Mouse (Mus musculus) B cell, adult 2 months (primary cell): Measurements from ENCODE around the gene Hes7.

Experiments used
- DNase-seq, 2 experiments: peaks; one replicate each; pipeline ENCODE4 v3.0.0; 2022

The Hes7 gene

DNA sequence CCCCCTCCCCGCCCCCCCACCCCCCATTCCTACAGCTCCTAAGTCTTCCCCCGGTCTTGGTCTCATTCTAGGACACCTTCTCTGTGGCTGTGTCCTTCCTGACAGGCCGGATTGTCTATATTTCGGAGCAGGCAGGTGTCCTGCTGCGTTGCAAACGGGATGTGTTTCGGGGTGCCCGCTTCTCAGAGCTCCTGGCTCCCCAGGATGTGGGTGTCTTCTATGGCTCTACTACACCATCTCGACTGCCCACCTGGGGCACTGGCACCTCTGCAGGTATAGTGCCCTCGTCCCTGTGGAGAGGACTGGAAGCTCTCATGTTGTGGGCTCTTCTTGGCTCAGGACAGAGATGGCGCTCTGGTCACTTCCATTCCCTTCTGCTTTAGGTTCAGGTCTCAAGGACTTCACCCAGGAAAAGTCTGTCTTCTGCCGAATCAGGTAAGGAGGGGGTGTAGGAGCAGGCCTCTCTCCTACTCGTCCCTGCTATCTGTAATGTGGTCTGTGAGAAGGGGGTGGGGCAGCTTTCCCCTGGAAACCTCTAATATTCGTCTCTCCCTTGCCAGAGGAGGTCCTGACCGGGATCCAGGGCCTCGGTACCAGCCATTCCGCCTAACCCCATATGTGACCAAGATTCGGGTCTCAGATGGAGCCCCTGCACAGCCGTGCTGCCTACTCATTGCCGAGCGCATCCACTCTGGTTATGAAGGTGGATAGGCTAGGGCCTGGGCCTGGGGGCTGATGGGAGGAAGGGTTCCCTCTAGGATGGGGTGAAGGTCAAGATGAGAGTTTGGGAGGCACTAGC lies 18.4 kb upstream of the Hes7 start:
- DNase-seq: peak in 1 of 2 experiments; percentile 11

DNA sequence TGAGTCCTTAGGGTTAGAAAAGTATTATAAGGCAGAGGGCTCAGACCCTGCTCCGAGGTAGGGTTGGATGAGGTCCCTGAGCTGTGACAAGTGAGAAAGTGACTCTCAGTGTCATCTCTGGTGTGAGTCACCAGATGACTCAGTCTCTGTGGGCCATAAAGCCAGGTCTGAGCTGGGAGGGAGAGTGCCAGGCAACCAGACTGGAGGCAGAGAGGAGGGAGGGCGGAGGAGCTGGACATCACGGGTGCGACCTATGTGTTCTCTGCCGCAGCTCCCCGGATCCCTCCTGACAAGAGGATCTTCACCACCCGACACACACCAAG lies 17.8 kb upstream of the Hes7 start:
- DNase-seq: peak in 1 of 2 experiments; percentile 9

DNA sequence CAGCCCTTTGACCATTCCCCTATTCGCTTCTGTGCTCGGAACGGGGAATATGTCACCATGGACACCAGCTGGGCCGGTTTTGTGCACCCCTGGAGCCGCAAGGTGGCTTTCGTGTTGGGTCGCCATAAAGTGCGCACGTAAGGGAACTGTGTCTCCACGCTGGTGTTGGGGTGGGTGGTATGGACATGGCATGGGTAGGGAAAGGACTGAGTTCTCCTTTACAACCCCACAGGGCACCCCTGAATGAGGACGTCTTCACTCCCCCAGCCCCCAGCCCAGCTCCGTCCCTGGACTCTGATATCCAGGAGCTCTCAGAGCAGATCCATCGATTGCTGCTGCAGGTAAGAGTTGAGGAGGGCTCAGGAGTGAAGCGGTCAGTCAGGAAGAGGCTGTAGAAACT lies 17.1 kb upstream of the Hes7 start:
- DNase-seq: peak in 1 of 2 experiments; percentile 10

DNA sequence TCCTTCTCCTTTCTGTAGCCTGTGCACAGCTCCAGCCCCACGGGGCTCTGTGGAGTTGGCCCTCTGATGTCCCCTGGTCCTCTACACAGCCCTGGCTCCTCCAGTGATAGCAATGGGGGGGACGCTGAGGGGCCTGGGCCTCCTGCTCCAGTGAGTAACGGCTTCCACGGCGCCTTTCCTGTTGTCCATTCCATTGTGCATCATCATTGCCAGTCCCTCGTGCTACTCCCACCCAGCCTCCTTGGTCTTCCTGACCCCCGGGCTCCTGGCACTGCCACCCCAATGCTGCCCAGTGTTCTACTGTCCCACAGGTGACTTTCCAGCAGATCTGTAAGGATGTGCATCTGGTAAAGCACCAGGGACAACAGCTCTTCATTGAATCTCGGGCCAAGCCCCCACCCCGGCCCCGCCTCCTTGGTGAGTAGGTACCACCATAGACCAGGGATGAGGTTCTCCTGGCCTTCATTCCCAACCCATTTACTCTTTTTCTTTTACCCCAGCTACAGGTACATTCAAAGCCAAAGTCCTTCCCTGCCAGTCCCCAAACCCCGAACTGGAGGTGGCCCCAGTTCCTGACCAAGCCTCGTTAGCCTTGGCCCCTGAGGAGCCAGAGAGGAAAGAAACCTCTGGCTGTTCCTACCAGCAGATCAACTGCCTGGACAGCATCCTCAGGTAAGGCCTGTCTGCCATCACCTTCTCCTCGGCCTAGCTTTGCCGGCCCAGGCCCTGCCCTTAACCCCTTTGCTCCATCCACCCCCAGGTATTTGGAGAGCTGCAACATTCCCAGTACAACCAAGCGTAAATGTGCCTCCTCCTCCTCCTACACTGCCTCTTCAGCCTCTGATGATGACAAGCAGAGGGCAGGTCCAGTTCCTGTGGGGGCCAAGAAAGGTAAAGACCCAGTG lies 16.4 kb upstream of the Hes7 start:
- DNase-seq: peak; percentile 5 to 14

DNA sequence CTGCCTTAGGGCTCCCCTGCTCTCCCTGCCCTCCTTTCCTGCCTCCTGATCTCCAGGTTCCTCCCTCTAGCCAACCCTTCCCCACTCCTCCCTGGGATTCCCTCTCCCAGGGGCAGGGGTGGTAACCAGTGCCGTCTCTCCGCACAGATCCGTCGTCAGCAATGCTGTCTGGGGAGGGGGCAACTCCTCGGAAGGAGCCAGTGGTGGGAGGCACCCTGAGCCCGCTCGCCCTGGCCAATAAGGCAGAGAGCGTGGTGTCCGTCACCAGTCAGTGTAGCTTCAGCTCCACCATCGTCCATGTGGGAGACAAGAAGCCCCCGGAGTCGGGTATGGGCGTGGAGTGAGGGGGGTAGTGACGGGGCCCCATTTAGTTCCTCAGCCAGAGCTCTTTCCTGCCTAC lies 15.7 kb upstream of the Hes7 start:
- peak; percentile 8 to 16 for DNase-seq

DNA sequence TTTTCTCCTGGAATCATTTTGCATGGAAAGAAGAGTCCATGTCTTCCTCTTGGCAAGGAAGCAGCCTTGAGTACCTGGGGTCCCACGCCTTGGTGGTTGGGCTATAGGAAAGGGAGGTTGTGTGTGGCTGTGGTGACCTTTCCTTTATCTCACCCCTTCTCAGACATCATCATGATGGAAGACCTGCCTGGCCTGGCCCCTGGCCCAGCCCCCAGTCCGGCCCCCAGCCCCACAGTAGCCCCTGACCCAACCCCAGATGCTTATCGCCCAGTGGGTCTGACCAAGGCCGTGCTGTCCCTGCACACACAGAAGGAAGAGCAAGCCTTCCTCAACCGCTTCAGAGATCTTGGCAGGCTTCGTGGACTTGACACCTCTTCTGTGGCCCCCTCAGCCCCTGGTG lies 15.0 kb upstream of the Hes7 start:
- DNase-seq: peak in 1 of 2 experiments; percentile 7

DNA sequence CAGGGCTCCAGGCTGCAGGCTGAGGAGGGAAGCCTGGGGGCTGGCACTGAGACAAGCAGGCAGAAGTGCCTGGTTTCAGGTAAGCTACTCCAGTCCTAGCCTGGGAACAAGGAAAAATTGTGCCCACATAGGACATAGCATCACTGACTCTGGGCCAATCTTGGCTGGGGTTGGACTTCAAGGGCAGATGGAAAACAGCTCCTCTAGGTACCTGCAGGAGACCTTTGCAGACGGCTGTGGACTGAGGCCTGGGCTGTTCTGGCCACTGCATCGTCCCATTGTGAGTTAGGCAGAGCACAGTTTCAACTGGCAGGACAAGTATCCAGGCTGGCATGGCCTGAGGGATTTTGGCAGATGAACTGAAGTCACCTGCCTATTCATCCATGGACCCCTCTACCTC lies 14.4 kb upstream of the Hes7 start:
- DNase-seq: peak in 1 of 2 experiments; percentile 29

DNA sequence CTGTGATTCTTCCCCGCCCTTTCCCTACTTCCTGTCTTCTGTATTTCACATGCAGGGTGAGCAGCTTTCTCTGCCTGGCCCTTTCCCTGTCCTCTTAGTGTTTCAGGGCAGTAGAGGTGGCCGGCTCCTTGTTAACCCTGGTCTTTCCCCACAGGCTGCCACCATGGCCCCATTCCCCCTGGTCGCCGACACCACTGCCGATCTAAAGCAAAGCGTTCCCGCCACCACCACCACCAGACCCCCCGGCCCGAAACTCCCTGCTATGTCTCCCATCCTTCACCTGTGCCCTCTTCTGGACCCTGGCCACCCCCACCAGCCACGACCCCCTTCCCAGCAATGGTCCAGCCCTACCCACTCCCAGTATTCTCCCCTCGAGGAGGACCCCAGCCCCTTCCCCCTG lies 13.9 kb upstream of the Hes7 start:
- peak; percentile 29 to 35 for DNase-seq

DNA sequence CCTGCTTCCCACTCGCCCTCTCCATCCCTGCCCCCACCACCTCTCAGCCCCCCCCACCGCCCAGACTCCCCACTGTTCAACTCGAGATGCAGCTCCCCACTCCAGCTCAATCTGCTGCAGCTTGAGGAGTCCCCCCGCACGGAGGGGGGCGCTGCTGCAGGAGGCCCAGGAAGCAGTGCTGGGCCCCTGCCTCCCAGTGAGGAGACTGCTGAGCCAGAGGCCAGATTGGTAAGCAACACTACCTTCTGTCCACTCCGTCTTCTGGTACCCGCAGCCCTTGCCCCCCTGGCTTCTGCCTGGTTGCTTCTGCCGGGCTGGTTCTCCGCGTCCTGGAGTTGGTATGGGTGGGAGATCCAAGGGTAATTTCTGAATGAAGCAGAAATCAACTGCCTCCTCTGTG lies 13.4 kb upstream of the Hes7 start:
- DNase-seq: no peak

DNA sequence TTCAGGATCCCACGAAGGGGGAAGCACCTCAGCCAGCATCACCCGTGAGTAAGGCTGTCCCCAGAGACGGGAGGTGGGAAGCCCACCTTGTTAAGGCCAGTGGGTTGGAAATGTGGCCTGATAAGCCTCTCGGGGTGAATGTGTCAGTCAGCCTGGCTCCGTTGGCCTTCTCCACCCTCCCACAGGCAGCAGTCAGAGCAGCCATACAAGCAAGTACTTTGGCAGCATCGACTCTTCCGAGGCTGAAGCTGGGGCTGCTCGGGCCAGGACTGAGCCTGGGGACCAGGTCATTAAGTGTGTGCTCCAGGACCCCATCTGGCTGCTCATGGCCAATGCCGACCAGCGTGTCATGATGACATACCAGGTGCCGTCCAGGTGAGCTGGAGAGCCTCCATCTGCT lies 12.5 kb upstream of the Hes7 start:
- DNase-seq: peak; percentile 24 to 33

DNA sequence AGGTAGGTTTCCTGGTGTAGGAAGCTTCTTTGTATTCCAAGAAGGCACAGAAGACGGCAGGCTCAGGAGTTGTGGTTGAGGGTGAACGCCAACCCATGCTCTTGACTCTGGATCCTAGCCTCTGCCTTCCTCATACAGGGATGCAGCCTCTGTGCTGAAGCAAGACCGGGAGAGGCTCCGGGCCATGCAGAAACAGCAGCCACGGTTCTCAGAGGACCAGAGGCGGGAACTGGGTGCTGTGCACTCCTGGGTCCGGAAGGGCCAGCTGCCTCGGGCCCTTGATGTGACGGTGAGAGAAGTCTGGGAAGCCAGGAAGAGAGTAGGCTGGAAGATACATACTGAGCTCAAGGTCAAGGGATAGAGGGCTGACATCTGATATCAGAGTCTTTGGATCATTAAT lies 12.0 kb upstream of the Hes7 start:
- DNase-seq: peak; percentile 12 to 15

DNA sequence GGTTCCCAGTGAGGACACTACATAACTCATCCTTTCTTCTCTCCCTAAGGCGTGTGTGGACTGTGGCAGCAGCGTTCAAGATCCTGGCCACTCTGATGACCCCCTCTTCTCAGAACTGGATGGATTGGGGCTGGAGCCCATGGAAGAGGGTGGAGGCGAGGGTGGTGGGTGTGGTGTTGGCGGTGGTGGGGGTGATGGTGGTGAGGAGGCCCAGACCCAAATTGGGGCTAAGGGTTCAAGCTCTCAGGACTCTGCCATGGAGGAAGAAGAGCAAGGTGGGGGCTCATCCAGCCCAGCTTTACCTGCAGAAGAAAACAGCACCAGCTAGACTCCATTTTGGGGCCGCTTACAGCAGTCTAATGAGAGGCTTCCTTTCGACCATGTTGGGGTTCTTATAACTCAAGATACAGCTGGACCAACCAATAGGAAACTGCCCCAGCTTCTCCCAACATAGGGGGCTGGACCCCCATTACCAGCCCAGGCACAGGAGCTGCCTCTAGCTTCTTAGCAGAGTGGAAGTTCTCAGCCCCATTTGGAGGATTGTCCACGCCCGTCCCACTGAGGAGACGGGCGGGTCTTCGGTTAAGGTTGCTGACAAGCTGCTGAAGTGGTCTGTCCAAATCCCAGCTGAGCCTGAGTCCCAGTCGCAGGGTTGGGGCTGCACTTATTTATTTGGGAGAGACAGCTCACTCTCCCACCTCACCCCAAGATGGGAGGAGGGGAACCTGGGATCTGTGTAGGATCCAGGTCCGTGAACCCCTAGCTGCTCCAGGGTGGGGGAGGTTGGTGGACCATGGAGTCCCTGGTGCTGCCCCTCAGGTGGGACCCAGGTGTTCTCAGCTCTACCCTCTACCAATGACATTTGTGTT lies 10.9 kb upstream of the Hes7 start:
- peak; percentile 33 to 34 for DNase-seq

DNA sequence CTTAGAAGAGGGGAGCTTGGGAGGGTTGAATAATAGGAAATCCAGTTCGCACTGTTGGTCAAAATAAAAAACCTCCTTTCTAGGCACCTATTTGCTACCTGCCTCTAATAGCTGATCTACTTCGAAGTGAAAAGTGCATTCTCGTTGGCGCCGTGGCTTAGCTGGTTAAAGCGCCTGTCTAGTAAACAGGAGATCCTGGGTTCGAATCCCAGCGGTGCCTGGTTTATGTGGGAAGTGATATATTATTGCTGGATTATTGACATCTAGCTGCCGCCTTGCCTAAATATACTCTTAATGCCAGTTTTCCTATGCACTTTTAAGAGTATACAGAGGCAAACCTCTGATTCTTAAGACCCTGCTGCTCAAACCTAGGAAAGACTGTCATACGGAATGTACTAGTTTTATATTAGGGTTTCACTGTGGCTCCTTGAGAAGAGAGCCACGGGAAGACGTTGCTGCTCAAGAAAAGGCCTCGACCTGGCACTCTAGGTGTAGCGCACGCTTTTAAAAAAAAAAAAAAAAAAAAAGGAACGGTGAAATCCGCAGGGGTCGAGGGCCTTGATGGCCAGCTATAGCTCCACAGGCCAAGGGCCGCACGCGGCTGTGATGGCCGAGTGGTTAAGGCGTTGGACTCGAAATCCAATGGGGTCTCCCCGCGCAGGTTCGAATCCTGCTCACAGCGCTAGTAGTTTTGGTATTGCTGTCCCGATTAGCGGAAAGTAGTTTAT lies 9.7 kb upstream of the Hes7 start:
- DNase-seq: peak; percentile 95

DNA sequence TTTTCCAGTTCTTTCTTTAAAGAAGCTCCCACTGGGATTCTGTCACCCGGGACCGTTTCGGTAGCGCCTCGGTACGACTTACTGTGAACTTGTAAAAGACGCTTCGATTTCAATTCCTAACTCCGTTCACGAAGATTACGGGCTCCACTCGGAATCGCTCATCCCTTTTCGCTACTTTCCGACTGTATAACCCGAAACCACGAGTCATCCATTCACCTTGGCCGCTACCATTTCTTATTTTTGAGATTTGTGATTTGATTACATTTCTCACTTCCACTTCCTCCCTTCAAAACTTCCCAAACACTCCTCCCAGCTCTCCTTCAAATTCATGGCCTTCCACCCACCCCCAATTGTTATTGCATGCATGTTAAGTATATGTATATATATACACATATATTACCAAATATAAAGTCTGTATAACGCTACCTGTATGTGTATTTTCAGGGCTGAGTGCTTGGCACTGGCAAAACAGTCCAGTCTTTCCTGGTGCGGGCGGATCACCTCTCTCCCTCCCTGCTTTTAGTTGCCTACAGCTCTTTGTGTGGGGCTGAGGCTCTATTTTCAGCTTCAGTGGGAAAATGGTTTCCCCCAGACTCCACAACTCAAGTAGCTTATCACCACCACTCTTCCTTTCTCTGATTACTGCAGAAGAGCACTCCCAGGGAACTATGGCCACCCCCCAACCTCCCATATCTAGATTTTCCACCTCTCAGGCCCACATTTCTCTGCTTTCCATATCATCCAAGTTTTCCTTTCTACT lies 9.0 kb upstream of the Hes7 start:
- DNase-seq: peak in 1 of 2 experiments; percentile 20

DNA sequence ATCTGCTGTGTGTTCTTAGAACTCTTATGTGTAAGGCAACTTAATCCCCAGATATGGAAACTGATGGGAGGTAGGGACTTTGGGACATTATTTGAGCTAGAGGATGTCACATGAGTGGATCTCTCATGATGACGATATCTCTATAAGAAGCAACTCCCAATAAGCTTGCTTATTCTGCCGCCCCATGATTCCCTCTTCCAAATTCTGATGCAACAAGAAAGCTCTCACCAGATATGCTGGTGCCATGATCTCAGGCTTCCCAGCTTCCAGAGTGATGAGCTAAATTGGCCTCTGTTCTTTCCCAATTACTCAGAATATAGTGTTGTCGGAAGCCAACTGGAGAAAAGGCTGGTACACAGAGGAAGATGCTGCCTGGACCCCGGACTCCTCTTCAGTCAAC lies 8.3 kb upstream of the Hes7 start:
- peak; percentile 6 to 10 for DNase-seq

DNA sequence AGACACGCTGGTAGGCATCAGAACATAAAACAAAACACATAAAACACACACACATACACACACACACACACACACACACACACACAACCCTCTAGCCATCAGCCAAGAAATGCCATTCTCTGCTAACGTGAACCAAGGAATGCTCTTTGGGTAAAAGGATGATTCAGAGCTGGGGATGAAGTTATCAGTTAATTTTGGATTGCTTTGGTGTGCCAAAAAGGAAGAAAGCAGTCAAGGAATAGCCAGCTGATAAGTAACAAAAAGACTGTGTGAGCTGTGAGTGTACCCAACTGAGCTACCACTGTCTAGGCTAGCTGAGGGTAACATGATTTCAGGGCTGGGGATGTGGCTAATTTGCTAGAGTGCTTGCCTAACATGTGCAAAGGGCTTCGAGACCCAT lies 6.2 kb upstream of the Hes7 start:
- no peak for DNase-seq

DNA sequence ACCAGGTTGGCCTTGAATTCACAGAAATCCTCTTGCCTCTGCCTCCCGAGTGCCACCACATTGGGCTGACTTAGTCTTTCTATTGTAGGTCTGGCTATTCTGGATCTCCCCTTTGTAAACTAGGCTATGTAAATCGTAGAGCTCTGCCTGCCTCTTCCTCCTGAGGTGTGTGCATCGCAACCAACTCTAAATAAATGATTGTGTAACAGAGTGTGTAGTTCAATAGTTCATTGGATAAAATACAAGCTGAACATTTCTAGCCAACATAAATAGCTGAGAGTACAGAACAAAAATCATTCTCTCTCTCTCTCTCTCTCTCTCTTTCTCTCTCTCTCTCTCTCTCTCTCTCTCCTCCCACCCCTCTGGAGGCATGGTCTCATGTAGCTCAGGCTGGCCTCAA lies 5.6 kb upstream of the Hes7 start:
- no peak for DNase-seq

DNA sequence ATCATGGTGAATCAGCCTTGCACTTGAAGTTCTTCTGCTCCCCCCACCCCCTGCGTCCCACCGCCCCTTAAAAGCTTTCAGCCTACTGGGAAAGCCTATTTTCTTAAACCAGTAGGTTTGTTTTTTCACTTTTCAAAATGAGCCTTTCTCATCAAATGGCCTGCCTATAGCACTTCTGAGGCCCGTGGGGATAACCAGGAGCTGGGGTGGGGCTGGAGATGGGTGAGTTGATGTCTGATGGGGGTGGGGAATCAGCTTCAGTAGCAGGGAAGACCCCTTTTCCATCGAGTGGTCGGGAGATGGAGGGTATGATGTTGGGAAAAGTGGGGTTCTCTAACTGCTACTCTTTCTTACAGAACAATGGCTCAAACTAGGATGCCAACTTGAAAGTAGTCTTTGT lies 3.4 kb upstream of the Hes7 start:
- no peak for DNase-seq

DNA sequence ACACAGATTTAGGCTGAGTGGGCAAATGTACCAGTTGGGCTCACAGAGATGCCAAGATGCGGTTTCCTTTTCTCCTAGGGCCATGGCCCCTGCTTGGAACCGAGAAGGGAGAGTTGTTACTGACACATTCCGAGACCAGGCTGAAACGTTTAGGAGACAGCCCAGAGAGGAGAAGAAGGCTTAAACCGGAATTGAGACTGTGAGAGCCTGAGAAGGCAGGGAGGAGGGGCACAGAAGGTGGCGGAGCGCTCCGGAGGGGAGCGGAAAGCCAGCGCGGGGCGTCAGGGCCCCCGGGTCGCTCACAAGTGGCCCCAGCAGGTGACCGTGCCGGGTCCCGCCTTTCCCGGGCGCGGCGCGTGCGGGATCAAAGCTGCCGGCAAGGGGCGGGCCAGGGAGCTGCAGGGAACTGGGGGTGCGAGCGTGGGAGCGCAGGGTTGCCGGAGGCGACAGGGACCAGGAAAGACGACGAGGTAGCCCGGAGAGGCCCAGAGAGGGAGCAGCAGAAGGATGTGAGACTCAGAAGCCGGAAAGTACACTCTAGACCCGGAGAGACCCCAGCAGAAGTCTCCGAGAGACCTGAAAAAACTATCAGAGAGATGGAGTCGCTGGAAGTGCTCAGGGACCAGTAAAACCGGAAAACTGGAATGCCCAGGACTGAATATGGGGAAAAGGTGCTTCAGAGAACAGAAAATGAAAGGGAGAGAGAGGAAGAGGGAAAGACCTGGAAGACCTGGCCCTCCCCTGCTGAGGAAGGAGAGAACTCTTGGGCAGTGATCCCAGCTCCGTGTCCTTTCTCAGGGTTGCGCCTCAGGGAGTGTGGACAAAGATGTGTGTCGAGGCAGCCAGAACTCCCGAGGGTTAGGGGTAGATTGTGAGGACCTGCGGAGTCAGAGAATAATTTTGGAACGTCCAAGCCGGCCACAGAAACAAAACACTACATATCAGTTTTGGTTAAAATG lies 2.2 kb upstream of the Hes7 start:
- DNase-seq: peak; percentile 71 to 72

DNA sequence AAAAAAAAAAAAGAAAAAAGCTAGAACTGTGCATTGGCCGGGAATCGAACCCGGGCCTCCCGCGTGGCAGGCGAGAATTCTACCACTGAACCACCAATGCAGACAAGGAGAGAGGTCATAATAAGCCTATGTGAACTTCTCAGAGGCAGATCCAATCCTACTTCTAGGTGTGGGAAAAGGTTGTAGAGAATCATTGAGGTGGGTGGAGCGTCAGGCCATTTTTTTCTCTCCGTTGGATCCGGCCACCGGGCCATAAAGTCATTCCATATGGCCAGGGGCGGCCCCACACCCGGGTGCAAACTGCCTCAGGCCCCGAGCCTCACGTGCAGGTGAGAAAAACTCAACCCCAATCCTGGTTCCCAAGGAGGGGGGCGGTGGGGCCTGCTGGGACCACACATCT lies 1.4 kb upstream of the Hes7 start:
- DNase-seq: peak; percentile 93 to 94
